Mouse (Mus musculus) embryonic fibroblast, embryonic 13.5 days (primary cell): ENCODE measurements at regions not wholly inside any gene's neighbourhood (a gene's known extent, or its start where the extent isn't known, plus 50 kb on each side); places are given as distances from the start of the nearest gene placed in this dataset.

ENCODE experiments used
- H3K27ac ChIP-seq: 2 replicates; pipeline ENCODE4 v1.5.1; 2012; ENCODE audit warnings: low read length, control low read depth, inconsistent platforms; ENCODE audit not compliant: insufficient read depth
- H3K4me1 ChIP-seq: 2 replicates; pipeline ENCODE4 v1.6.1; 2011; ENCODE audit warnings: low read length; ENCODE audit not compliant: control insufficient read depth, insufficient read depth
- H3K4me3 ChIP-seq: 2 replicates; pipeline ENCODE4 v1.5.1; 2011; ENCODE audit warnings: mild to moderate bottlenecking, control low read depth, low read length; ENCODE audit not compliant: insufficient read depth
- CTCF ChIP-seq: IDR thresholded peaks from 2 replicates; pipeline ENCODE4 v1.5.1; 2011; ENCODE audit warnings: mild to moderate bottlenecking, control low read depth, low read length, moderate library complexity, borderline replicate concordance; ENCODE audit not compliant: insufficient read depth
- POLR2A ChIP-seq: IDR thresholded peaks from 2 replicates; pipeline ENCODE4 v1.6.1; 2011; ENCODE audit warnings: low read depth, mild to moderate bottlenecking, control low read depth, low read length, moderate library complexity

DNA sequence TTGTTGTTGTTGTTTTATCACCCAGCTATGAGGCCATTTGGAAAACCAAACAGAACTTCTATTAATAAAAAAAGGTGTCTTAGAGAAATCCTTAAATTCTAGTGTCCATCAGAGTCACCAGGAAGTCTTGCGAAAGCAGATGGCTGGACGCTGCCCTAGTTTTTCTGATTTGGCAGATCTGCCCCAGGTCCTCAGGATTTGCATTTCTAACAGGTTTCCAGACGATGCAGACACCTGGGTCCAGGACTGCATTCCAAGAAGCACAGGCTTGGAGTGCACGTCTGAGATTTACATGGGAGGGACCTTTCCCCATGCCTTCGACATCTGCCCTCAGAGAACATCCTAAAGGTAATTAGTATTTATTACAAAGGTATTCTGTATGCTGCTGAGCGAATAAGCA, 129.2 kb upstream of the Cdh6 start:
- Histone ChIP-seq H3K4me3 (no peak overlapping the region), H3K4me1 (no peaks in the 10 kb centered on the region), H3K27ac (no peak overlapping the region)
- TF ChIP-seq POLR2A (no peak), CTCF (no peak)

DNA sequence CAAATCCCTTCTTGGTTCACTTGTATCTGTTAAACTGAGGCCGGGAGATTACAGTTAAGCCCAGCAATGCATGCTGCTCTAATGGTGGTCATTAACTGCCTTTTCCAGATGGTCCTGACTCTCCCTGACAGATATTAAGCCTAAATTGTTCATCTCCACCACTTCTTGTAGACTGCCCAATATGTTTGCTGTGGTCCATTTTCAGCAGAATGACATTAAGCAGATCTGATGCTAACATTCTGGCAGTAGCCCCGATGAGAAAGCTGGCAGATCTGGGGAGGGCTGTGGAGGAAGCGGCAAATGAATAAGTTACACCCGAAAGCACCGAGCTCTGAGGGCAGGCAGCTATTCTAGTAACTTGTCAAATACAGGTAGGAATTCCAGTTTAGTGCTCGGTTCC, 123.5 kb upstream of the Cdh6 start:
- H3K4me3 ChIP-seq = no peak overlapping the region
- TF ChIP-seq CTCF = no peak
- no peak for TF ChIP-seq POLR2A
- H3K4me1 ChIP-seq = no peaks in the 10 kb centered on the region
- no peak overlapping the region for H3K27ac ChIP-seq

DNA sequence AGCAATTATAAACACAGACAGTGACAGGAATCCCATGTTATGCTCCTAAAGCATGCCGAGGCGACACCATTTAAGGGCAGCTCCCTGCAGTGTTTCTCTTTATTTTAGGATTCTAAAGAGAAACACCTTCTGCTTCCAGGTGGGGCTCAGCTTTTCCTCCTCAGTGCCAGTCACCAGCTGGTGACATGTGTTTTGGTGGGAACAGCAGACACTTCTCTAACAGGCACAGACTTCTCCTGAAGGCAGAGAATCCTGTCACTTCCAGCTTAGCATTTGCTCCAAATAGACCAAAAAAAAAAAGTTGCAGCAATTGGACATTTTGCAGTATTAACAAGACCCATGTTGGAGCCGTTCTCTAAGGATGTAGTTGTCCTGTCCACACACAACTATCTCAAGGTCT, 115.6 kb upstream of the Cdh6 start:
- no peak for TF ChIP-seq POLR2A
- no peak for TF ChIP-seq CTCF
- Histone ChIP-seq H3K4me3 (no peak overlapping the region), H3K27ac (no peak overlapping the region), H3K4me1 (no peaks in the 10 kb centered on the region)

DNA sequence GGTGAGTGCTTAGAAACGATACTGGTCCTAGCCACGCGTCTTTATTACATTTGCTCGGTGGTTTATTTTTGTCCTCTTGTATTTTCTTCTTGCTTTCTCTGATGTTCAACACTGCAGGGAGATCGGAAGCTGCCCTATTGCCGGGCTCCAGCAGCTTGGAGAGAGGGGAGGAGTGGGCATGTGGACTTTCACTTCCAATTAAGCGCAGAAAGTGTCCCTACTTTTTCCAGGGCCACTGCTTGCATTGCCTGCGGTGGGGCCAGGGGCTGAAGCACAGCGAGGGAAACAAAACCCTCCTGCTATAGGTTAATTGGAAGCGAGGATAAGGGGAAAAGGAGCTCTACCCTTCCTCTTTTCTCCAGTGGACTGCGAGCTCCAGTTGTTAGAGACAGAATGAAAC, 114.4 kb upstream of the Cdh6 start:
- TF ChIP-seq CTCF (no peak), POLR2A (no peak)
- peak overlapping the region; percentile 17 for H3K4me3 ChIP-seq
- H3K27ac ChIP-seq = no peak overlapping the region; the same call in 1 of the 2 replicates
- H3K4me1 ChIP-seq = no peaks in the 10 kb centered on the region

DNA sequence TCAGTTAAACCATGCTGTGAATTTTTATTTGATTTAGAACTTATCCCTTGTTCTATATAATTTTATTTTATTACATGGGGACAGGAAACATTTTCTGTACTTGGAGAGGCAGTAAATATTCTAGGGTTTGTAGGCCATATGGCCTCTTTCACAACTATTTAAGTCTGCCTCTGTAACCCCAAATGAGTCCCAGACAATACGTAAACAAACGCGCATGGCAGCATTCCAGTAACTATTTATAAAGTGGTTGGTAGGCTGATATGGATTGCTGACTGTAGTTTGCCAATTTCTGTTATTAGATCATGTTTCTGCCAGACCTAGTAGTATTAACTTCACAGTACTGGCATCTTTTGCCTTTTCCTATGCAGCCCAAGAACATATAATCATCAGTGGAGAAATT, 111.9 kb upstream of the Cdh6 start:
- Histone ChIP-seq H3K4me1 (no peaks in the 10 kb centered on the region), H3K27ac (no peak overlapping the region), H3K4me3 (no peak overlapping the region)
- TF ChIP-seq POLR2A = no peak
- no peak for TF ChIP-seq CTCF

DNA sequence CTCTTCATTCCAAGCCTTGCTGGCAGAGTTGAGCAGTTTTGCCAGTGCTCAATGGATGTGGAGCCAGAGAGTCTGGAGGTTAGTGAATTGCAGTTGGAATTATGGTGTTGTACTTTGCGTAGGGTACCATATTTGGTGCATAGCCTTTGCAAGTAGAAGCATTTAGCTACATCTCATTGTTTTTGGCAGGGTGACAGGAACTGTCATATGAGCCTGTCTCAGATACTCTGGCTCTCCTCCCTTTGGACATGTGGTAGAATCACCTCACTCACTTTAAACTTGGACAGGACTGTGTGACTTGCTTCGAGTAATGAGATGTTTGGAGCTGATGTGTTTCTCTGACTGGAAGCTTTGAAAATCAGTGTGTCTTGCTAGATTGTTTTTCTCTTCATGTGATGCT, 110.7 kb upstream of the Cdh6 start:
- Histone ChIP-seq H3K4me1 (no peaks in the 10 kb centered on the region), H3K4me3 (no peak overlapping the region), H3K27ac (no peak overlapping the region)
- TF ChIP-seq POLR2A (no peak), CTCF (no peak)

DNA sequence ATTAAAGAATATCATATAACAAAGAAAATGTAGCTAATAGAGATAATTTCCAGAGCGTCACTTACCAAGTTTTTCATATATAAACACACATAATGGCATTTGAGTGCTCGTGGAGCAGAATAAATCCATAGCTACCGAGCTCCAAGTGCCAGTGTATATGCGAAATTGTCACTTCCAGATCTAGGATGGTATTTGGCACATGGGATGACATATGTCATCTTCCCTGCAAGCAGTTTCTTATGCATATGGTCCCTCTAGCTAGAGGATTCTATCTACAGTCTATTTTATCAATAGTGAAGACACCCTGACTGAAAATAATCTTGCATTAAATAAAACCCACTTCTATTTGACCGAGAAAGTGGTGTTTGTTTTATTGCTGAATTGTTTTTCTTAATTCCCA, 109.6 kb upstream of the Cdh6 start:
- TF ChIP-seq CTCF (no peak), POLR2A (no peak)

DNA sequence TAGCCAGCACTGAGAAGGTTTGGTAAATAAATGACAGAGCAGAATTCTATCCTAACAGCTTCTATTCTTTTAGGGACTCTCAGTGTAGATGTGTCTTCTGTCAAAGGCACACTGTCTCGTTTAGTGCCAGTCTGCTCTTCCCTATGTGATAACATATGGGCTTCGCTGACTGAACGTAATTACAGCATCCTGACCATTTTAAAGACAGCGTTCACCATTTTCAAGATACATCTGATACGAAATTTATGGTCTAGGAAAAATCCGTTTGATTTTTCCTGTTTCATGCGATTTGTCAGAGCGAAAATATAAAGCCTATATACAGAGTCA, 103.4 kb upstream of the Cdh6 start:
- Histone ChIP-seq H3K4me1 (no peaks in the 10 kb centered on the region), H3K27ac (no peak overlapping the region), H3K4me3 (no peak overlapping the region)
- no peak for TF ChIP-seq CTCF
- TF ChIP-seq POLR2A = no peak

More for the DNA sequence above, 109.6 kb upstream of the Cdh6 start:
- no peaks in the 10 kb centered on the region for H3K4me1 ChIP-seq
- no peak overlapping the region for H3K4me3 ChIP-seq
- H3K27ac ChIP-seq = no peak overlapping the region

DNA sequence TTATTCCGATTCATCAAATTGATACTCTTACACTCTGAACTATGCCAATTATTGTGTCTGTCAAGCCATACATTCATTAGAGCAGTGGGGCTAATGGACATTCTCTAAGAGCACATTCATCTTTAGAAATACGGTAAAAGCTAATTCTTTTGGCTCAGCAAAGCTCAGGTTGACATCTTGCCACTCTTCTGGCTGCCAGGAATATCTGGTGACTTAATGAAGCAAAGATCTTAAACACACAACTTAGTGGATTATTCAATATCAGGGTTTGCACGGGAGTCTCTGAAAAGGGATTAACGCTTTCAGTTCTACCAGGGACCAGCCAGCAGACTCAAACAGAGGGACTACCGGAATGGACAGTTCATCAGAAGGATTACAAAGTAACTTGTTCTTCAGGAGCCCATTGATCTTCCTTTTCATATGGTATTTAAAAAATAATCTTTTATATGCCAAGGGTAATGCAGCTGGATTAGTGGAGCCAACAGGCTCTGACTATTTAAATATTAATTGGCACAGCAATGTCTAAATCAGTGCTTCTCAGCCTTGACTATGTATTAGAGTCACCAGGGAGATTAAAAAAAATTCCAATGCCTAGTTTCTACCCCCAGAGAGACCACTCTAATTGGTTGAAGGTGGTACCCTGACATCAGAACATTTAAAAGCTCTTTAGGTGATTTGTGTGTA, 102.9 kb upstream of the Cdh6 start:
- TF ChIP-seq POLR2A = no peak
- TF ChIP-seq CTCF = no peak
- H3K4me3 ChIP-seq = no peak overlapping the region
- no peaks in the 10 kb centered on the region for H3K4me1 ChIP-seq
- no peak overlapping the region for H3K27ac ChIP-seq

DNA sequence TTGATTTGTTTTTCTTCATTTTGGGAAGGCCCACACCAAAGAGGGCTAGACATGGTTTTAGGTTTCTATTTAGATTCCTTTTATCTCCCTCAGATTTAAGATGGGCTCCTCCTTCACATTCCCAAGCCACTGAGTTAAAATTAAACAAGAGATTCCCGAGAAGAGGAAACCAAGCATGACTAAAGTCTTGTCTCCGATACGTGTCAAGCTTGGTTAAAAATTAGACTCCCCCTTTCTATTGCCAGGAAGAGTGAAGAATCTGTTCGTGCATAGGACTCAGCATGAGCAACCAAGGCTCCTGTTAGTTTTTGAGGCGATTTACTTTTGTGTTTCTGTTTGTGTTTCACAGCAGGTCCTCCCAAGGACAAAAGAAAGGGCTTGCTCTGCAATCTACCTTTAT, 101.9 kb upstream of the Cdh6 start:
- H3K4me3 ChIP-seq = no peak overlapping the region
- no peaks in the 10 kb centered on the region for H3K4me1 ChIP-seq
- TF ChIP-seq CTCF (no peak), POLR2A (no peak)
- H3K27ac ChIP-seq = no peak overlapping the region
